Mouse (Mus musculus): ENCODE data around the gene Lrch1.

The Lrch1 gene

DNA sequence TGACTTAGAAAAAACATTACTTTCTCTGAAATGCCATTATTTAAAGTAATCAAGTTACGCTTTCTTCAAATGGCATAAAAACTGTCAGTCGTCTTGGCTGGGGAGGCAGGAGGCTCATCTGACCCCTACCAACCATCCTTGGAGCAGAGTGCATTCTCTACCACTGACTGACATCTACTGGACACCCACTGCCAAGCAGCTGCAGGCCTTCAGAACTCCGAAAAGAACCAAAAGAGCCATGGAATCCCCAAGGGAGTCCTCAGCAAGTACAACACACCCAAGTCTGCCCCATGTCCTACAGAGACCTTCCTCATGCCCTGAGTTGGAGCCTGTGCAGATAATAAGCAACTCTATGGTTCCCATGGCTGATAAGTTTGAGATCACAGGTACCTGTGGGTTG lies 224.1 kb downstream of the Lrch1 start:
- DNase-seq (ENCODE audit: low spot score), result no peak

DNA sequence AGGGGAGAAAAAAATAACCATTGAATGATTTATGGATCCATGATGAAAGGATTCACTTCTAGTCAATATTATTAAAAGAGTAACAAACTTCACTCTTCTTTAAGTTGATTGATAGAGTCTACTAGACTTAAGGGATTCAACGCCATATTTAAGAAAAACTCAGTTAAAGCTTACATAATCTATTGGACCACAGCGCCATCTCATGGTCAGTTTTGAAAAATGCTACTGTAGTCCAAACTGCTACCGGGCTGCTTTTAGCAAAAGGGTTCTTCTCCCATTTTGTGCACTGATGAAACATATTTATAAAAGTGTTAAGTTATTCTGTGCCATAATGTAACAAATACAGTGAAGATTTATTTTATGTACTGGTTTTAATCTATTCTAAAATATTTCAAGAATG lies 238.6 kb downstream of the Lrch1 start:
- DNase-seq (ENCODE audit: low spot score), result peak; percentile 14
